Mouse (Mus musculus) lung, postnatal 0 days (tissue): ENCODE data around the gene Camta1.

Source experiments
- CTCF ChIP-seq: IDR thresholded peaks from 2 replicates; pipeline ENCODE4 v1.5.1; 2016; ENCODE audit warnings: antibody characterized with exemption, mild to moderate bottlenecking
- EP300 ChIP-seq: IDR thresholded peaks from 2 replicates; pipeline ENCODE4 v1.6.1; 2016; ENCODE audit warnings: antibody characterized with exemption, mild to moderate bottlenecking, control low read depth

DNA sequence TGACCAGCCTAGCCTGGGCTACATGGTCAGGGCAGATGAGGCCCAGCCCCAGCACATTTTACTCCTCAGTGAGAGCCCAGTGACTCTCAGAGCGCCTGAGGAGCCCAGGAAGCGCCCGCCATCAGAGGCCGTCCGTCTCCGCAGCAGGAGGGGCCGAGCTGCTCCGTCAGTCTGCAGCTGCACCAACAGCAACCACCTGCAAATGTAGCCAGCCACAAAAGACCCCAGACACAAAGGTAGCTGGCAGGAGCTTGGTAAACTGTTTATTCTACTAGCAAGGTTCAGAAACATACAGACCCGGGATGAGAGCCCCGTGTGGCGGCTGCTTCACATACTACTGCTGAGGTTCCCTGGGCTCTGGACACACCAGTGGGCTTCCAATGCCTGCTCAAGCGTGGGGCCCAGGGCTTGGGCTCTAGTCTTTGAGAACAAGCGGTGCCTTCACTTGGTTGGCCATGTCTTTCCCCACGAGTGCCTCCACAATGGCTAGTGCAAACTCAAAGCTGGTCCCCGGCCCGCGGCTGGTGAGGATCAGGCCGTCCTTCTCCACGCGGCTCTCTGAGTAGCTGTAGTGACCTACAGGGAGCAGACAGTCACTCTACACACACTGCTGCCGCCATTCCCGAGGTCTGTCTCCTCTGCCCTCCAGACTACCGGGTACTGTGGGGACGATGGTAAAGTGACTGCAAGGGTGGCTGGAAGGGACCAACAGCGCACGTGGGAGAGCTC is 964.6 kb downstream of the Camta1 start:
- TF ChIP-seq CTCF (no peak), EP300 (no peak)
